Mouse (Mus musculus) G1E (cell line): ENCODE measurements around the gene Dync2li1. TPM values are rescaled to one million over a fixed set of nuclear protein-coding genes. Genes with fewer than 3 reads are reported as not detected.

Experiments
- ATAC-seq: 2 replicates; pipeline ENCODE4 v1.8.0; 2016; ENCODE audit warnings: mild to moderate bottlenecking; ENCODE audit not compliant: insufficient number of reproducible peaks, poor library complexity, low FRiP score, severe bottlenecking; ENCODE audit errors: extremely low read depth
- DNase-seq: peaks from one replicate; pipeline ENCODE4 v3.0.0; 2012; ENCODE audit warnings: low spot score
- H3K27me3 ChIP-seq: 2 replicates; pipeline ENCODE4 v1.6.1; 2012; ENCODE audit warnings: mild to moderate bottlenecking, low read length, inconsistent platforms; ENCODE audit not compliant: insufficient read depth
- H3K36me3 ChIP-seq: replicated peaks from 2 replicates; pipeline ENCODE3; 2012; ENCODE audit warnings: mild to moderate bottlenecking, inconsistent platforms
- H3K4me1 ChIP-seq: 2 replicates; pipeline ENCODE4 v1.6.1; 2012; ENCODE audit warnings: low read depth, low read length, inconsistent platforms, mixed read lengths; ENCODE audit not compliant: insufficient read depth
- H3K4me3 ChIP-seq: 2 replicates; pipeline ENCODE4 v1.5.1; 2012; ENCODE audit warnings: low read depth, mild to moderate bottlenecking, inconsistent platforms, low read length, moderate library complexity, mixed read lengths
- H3K9me3 ChIP-seq: replicated peaks from 2 replicates; pipeline ENCODE4 v1.6.1; 2012; ENCODE audit warnings: inconsistent platforms
- CTCF ChIP-seq: IDR thresholded peaks from 2 replicates; pipeline ENCODE4 v1.5.1; 2012; ENCODE audit warnings: low read depth, low read length, inconsistent platforms, mixed read lengths
- GATA1 ChIP-seq: IDR thresholded peaks from 2 replicates; pipeline ENCODE4 v1.6.1; 2012; ENCODE audit warnings: borderline replicate concordance, low read length, inconsistent platforms, mixed read lengths
- GATA2 ChIP-seq: IDR thresholded peaks from 2 replicates; pipeline ENCODE4 v1.6.1; 2012; ENCODE audit warnings: low read depth, low read length, inconsistent platforms, borderline replicate concordance
- POLR2AphosphoS5 ChIP-seq: IDR thresholded peaks from 2 replicates; pipeline ENCODE4 v1.6.1; 2012; ENCODE audit warnings: low read depth, low read length, inconsistent platforms; ENCODE audit not compliant: insufficient replicate concordance
- TAL1 ChIP-seq: conservative IDR thresholded peaks from 2 replicates; pipeline ENCODE4 v1.6.1; 2012; ENCODE audit warnings: low read depth, low read length, inconsistent platforms, mixed read lengths
- polyA plus RNA-seq: library from polyadenylated mRNA; stranded (reverse); fragments of >175 nt; gene quantifications from 2 replicates; pipeline ENCODE4 v1.2.3, GENCODE M21; 2012
- total RNA-seq, 2 experiments: library from RNA; stranded (forward) in 1 of 2; stranded (reverse) in 1 of 2; fragments of 200-1000 nt in 1 of 2; fragments of >200 nt in 1 of 2; fragmentation: Nextera tagmentation in 1 of 2; gene quantifications; 2 replicates each; pipeline ENCODE4 v1.2.3; 2014 to 2017

The Dync2li1 gene
- not detected in 2 replicates for total RNA-seq (2014; fragmentation: Nextera tagmentation)
- total RNA-seq (2017), result not detected in 2 replicates
- not detected in 2 replicates for polyA plus RNA-seq

- H3K36me3 ChIP-seq, result no peaks in the 10 kb centered on the region
- H3K4me1 ChIP-seq, result no peaks in the 10 kb centered on the region
- TF ChIP-seq POLR2AphosphoS5 (no peak), TAL1 (no peak)
- no peak within 1 kb of the TSS for H3K4me3 ChIP-seq
- DNase-seq (no peak), ATAC-seq (no peak)
- H3K9me3 ChIP-seq, result no peaks in the 10 kb centered on the region
- no peaks in the 10 kb centered on the region for H3K27me3 ChIP-seq
Observed at GRCm38 (mm10) chr17:84626276-84626856, at the start of gene Dync2li1. Gene Dync2li1 (plus strand): TSS chr17:84626496.

DNA sequence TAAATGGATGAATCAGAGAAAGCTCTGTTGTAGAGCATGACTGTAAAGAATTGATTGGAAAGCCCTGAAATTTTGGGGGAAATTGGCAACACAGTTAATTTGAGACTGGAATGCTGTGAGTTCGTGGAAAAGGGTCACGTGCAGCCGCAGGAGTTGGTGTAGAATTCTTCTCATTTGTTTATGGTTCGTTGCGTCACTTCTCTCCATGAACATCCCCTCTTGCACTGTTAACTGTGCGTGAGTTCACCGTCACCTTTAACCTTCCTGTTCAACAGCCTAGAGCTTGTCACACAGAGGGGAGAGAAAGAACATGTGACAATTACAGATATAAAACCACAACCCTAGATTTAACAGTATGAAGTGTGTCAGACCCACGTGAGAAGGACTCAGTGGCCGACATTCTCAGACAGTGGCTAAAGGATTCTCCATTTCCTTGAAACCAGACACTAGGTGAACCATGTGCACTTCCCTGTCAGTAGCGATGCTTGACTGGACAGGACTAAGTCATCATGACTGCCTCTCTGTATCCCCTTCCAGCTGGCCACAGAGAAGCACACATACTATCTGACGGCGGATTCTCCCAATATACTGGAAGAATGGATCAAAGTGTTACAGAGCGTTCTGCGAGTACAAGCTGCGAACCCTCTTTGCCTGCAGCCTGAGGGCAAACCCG lies 49.5 kb upstream of the Dync2li1 start:
- peaks cover 17% of the 10 kb centered on the region; the same call in 1 of the 2 replicates for H3K27me3 ChIP-seq
- H3K9me3 ChIP-seq, result no peaks in the 10 kb centered on the region
- H3K4me3 ChIP-seq, result no peak overlapping the region
- TF ChIP-seq POLR2AphosphoS5 (no peak), CTCF (no peak), GATA1 (no peak), GATA2 (no peak), TAL1 (no peak)
- ATAC-seq (no peak), DNase-seq (no peak)
- H3K4me1 ChIP-seq, result no peaks in the 10 kb centered on the region
- no peaks in the 10 kb centered on the region for H3K36me3 ChIP-seq

DNA sequence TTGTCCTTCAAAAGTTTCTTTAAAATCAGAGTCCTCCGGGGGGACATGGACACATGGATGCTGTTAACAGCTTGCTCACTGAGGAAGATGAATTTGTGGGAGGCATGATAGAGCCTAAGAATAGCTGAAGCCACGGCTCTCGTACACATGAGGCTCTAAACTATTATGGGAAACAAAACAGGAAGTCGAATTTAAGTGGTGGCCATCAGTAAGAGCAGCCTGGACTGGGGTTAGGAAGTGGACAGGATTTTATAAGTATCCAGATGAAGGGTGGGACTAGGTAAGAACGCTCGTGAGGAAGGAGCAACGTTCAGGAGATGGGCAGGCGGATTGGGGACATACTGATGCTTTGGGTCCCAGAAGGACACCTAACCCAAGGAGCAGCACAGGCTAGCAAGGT lies 47.0 kb upstream of the Dync2li1 start:
- Histone ChIP-seq H3K27me3 (peaks cover 17% of the 10 kb centered on the region; the same call in 1 of the 2 replicates), H3K4me3 (no peak overlapping the region), H3K9me3 (no peaks in the 10 kb centered on the region), H3K4me1 (no peaks in the 10 kb centered on the region), H3K36me3 (no peaks in the 10 kb centered on the region)
- DNase-seq (no peak), ATAC-seq (no peak)
- TF ChIP-seq CTCF, result no peak
- no peak for TF ChIP-seq GATA1
- no peak for TF ChIP-seq POLR2AphosphoS5
- no peak for TF ChIP-seq TAL1
- no peak for TF ChIP-seq GATA2

DNA sequence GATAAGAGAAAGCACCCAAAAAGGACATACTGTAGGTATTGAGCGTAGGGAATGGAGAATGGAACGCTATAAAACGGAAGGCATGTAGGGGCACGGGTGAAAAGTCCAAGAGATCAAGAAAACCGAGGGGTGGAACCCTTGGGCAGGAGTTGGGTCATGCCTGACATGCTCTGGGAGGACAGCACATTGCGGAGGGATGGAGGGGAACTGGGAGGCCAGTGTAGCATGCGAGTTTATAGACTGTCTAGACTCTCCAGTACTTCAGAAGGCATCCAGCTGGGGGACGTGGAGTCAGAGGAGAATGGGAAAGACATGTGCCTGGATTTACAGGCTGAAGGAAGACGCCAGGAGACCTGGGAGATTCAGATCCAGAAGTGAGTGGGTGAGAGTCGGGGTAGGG lies 46.5 kb upstream of the Dync2li1 start:
- ATAC-seq (no peak), DNase-seq (no peak)
- no peaks in the 10 kb centered on the region for H3K4me1 ChIP-seq
- peaks cover 17% of the 10 kb centered on the region; the same call in 1 of the 2 replicates for H3K27me3 ChIP-seq
- H3K9me3 ChIP-seq, result no peaks in the 10 kb centered on the region
- no peaks in the 10 kb centered on the region for H3K36me3 ChIP-seq
- no peak overlapping the region for H3K4me3 ChIP-seq
- TF ChIP-seq POLR2AphosphoS5 (no peak), GATA1 (no peak), GATA2 (no peak), CTCF (no peak)

- no peak for DNase-seq
- Histone ChIP-seq H3K36me3 (no peaks in the 10 kb centered on the region), H3K4me1 (no peaks in the 10 kb centered on the region), H3K4me3 (no peak overlapping the region), H3K27me3 (peaks cover 17% of the 10 kb centered on the region; the same call in 1 of the 2 replicates), H3K9me3 (no peaks in the 10 kb centered on the region)
- TF ChIP-seq POLR2AphosphoS5, result no peak
- TF ChIP-seq TAL1, result no peak
- no peak for TF ChIP-seq CTCF
- TF ChIP-seq GATA1, result no peak
- TF ChIP-seq GATA2, result no peak
- ATAC-seq, result no peak
Observed at GRCm38 (mm10) chr17:84580821-84581220, 45.5 kb upstream of the Dync2li1 start.

- no peaks in the 10 kb centered on the region for H3K4me1 ChIP-seq
- no peak for ATAC-seq
- no peak overlapping the region for H3K4me3 ChIP-seq
- TF ChIP-seq POLR2AphosphoS5 (no peak), GATA1 (no peak), GATA2 (no peak), CTCF (no peak)
- H3K9me3 ChIP-seq, result no peaks in the 10 kb centered on the region
- no peak for DNase-seq
- H3K36me3 ChIP-seq, result no peaks in the 10 kb centered on the region
- H3K27me3 ChIP-seq, result peaks cover 17% of the 10 kb centered on the region; the same call in 1 of the 2 replicates
Observed at GRCm38 (mm10) chr17:84581740-84582414, 44.4 kb upstream of the Dync2li1 start.
